Mouse (Mus musculus): ENCODE results near the gene Wdr20.

GRCm38 (mm10) chr12:110696975-110697400, 40.8 kb upstream of the Wdr20 start:
- TF ChIP-seq GATA1 (IDR thresholded peaks at IDR 0.05; ENCODE audit: borderline replicate concordance, low read length) (no peak), FLI1 (IDR thresholded peaks at IDR 0.05; ENCODE audit: low read length) (no peak)
